Mouse (Mus musculus) liver, adult (tissue): ENCODE measurements around the gene Sirt1.

Experiments
- GATA4 ChIP-seq: IDR thresholded peaks from 2 replicates; pipeline ENCODE4 v1.6.1; 2014; ENCODE audit warnings: mild to moderate bottlenecking, low read length; ENCODE audit not compliant: insufficient replicate concordance

The Sirt1 gene

GRCm38 (mm10) chr10:63410162-63410956 is 28.9 kb upstream of the Sirt1 start:
- TF ChIP-seq GATA4, result no peak

- TF ChIP-seq GATA4, result no peak
Measured at GRCm38 (mm10) chr10:63403636-63404035, 22.1 kb upstream of the Sirt1 start.

- no peak for TF ChIP-seq GATA4
Measured at GRCm38 (mm10) chr10:63402731-63403504, 21.4 kb upstream of the Sirt1 start.

GRCm38 (mm10) chr10:63396963-63397362 is 15.5 kb upstream of the Sirt1 start:
- no peak for TF ChIP-seq GATA4

- TF ChIP-seq GATA4, result no peak
Measured at GRCm38 (mm10) chr10:63388948-63389347, 7.4 kb upstream of the Sirt1 start.

- no peak for TF ChIP-seq GATA4
Measured at GRCm38 (mm10) chr10:63386991-63387390, 5.5 kb upstream of the Sirt1 start.

- no peak for TF ChIP-seq GATA4
Measured at GRCm38 (mm10) chr10:63386444-63386843, 4.9 kb upstream of the Sirt1 start.

- no peak for TF ChIP-seq GATA4
Measured at GRCm38 (mm10) chr10:63382372-63383279, 1.1 kb upstream of the Sirt1 start, which contains the start of gene Dnajc12. TSS of gene Dnajc12 (plus strand) at chr10:63382443.

GRCm38 (mm10) chr10:63378948-63379680 is 2.4 kb downstream of the Sirt1 start:
- no peak for TF ChIP-seq GATA4

GRCm38 (mm10) chr10:63377468-63377867 is 4.0 kb downstream of the Sirt1 start:
- TF ChIP-seq GATA4, result no peak

- TF ChIP-seq GATA4, result no peak
Measured at GRCm38 (mm10) chr10:63376303-63376702, 5.2 kb downstream of the Sirt1 start.

- no peak for TF ChIP-seq GATA4
Measured at GRCm38 (mm10) chr10:63368041-63368440, 13.5 kb downstream of the Sirt1 start.

GRCm38 (mm10) chr10:63367386-63367785 is 14.1 kb downstream of the Sirt1 start:
- no peak for TF ChIP-seq GATA4

- TF ChIP-seq GATA4, result no peak
Measured at GRCm38 (mm10) chr10:63365918-63366455, 15.5 kb downstream of the Sirt1 start.
